Mouse (Mus musculus) ES-Bruce4 (cell line): ENCODE results near the gene Ccr2. TPM values are rescaled to one million over a fixed set of nuclear protein-coding genes. Genes with fewer than 3 reads are reported as not detected.

Source experiments
- H3K27ac ChIP-seq: 2 replicates; pipeline ENCODE4 v1.5.1; 2012; ENCODE audit warnings: low read length, inconsistent platforms; ENCODE audit not compliant: insufficient read depth
- H3K27me3 ChIP-seq: 2 replicates; pipeline ENCODE4 v1.6.1; 2012; ENCODE audit warnings: mild to moderate bottlenecking, low read length, inconsistent platforms; ENCODE audit not compliant: control insufficient read depth, poor library complexity, insufficient read depth, severe bottlenecking
- H3K36me3 ChIP-seq: 2 replicates; pipeline ENCODE4 v1.6.1; 2012; ENCODE audit warnings: inconsistent platforms, mild to moderate bottlenecking, low read length, moderate library complexity; ENCODE audit not compliant: control insufficient read depth, poor library complexity, insufficient read depth, severe bottlenecking
- H3K4me1 ChIP-seq: one replicate; pipeline ENCODE4 v1.8.1; 2011; ENCODE audit warnings: low read length; ENCODE audit not compliant: control insufficient read depth, insufficient read depth
- H3K4me3 ChIP-seq: 2 replicates; pipeline ENCODE4 v1.5.1; 2011; ENCODE audit warnings: low read depth, mild to moderate bottlenecking, low read length
- H3K9ac ChIP-seq: 2 replicates; pipeline ENCODE4 v1.6.1; 2012; ENCODE audit warnings: low read depth, mild to moderate bottlenecking, inconsistent platforms; ENCODE audit not compliant: poor library complexity, severe bottlenecking
- H3K9me3 ChIP-seq: replicated peaks from 2 replicates; pipeline ENCODE4 v1.6.1; 2012; ENCODE audit warnings: mild to moderate bottlenecking, low read length, inconsistent platforms; ENCODE audit not compliant: control insufficient read depth, poor library complexity, insufficient read depth, severe bottlenecking
- CTCF ChIP-seq: IDR thresholded peaks from one replicate; pipeline ENCODE4 v1.8.1; 2011; ENCODE audit warnings: low read depth, low read length
- EP300 ChIP-seq: IDR thresholded peaks from 2 replicates; pipeline ENCODE4 v1.6.1; 2011; ENCODE audit warnings: low read depth, low read length; ENCODE audit not compliant: insufficient read depth
- POLR2A ChIP-seq: IDR thresholded peaks from one replicate; pipeline ENCODE4 v1.8.1; 2011; ENCODE audit warnings: low read length; ENCODE audit not compliant: insufficient read depth
- polyA plus RNA-seq: library from polyadenylated mRNA; stranded (reverse); fragments of >200 nt; gene quantifications from 2 replicates; pipeline ENCODE4 v1.2.4, GENCODE M21; 2011; ENCODE audit warnings: low read depth; ENCODE audit not compliant: missing spikeins, insufficient read depth, insufficient read length

Ccr2 gene
- polyA plus RNA-seq, 1 experiment: not detected

DNA sequence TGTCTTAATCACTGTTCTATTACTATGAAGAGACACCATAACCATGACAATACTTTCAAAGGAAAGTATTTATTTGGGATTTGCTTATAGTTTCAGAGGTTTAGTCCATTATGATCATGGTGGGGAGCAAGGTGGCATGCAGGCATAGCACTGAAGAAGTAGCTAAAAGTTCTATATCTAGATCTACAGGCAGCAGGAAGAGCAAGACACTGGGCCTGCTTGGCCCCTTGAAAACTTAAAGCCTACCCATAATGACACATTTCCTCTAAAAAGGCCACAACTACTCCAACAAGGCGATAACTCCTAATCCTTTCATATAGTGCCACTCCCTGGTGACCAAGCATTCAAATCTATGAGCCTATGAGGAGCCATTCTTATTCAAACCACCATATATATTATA lies 10.2 kb downstream of the Ccr2 start:
- TF ChIP-seq POLR2A (no peak), CTCF (no peak), EP300 (no peak)
- Histone ChIP-seq H3K27ac (no peak overlapping the region), H3K9ac (no peak overlapping the region), H3K4me1 (no peaks in the 10 kb centered on the region), H3K36me3 (no peaks in the 10 kb centered on the region), H3K4me3 (no peak overlapping the region), H3K27me3 (no peaks in the 10 kb centered on the region), H3K9me3 (no peaks in the 10 kb centered on the region)

DNA sequence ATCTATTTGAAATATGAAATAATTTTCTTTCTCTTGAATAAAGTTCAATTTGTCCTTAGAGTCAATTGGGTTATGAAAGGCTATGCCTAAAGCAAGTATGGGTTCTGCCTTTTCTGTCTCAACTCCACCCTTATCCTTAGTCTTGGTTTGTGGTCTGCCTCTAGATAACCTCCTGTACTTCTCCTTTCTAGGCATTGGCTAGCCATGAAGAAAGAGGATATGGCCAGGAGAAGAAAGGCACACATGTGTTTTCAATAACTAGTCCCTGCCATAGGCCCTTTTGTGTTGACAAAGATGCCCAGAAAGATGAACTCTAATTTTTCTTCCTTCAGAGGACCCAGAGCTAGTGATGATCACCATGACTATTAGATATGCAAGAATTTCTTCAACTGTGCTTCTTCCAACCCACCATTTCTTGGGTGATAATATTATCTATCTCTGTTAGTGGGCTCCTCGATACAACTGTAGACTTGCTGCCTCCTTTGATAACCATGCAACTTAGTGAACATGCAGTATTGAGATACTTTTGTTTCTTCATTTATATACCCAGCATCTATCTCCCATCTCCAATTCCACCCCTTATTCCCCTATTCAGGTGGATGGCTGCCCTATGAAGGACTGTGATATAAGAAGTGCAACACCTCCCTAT lies 11.0 kb downstream of the Ccr2 start:
- Histone ChIP-seq H3K9me3 (no peaks in the 10 kb centered on the region), H3K4me3 (no peak overlapping the region), H3K4me1 (no peaks in the 10 kb centered on the region), H3K9ac (no peak overlapping the region), H3K27me3 (no peaks in the 10 kb centered on the region), H3K36me3 (no peaks in the 10 kb centered on the region), H3K27ac (no peak overlapping the region)
- TF ChIP-seq CTCF: no peak
- no peak for TF ChIP-seq POLR2A
- no peak for TF ChIP-seq EP300

GRCm38 (mm10) chr9:124113777-124114176 lies 12.0 kb downstream of the Ccr2 start:
- TF ChIP-seq CTCF (no peak), EP300 (no peak), POLR2A (no peak)

DNA sequence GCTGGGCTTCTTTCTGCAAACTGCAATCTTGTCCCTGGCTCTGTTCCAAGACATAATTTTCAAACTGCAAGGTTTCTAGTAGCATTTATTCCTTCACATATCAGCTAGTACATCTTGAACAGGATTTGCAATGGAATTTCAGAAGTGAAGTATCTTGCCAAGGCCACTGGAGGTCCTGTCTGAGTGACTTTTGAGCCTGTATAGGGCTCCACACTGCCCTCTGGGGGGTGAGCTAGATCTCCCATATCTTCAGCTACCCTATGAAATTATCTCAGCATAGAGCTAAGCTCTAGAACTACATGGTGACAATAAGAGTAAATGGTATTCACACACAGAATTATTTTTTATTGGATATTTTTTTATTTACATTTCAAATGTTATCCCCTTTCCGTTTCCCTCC lies 16.7 kb downstream of the Ccr2 start:
- Histone ChIP-seq H3K27ac (no peak overlapping the region), H3K9me3 (no peaks in the 10 kb centered on the region), H3K4me3 (no peak overlapping the region), H3K27me3 (no peaks in the 10 kb centered on the region), H3K9ac (no peak overlapping the region), H3K4me1 (no peaks in the 10 kb centered on the region), H3K36me3 (no peaks in the 10 kb centered on the region)
- TF ChIP-seq CTCF (peak; percentile 59), EP300 (no peak)

More at GRCm38 (mm10) chr9:124113777-124114176, 12.0 kb downstream of the Ccr2 start:
- no peak overlapping the region for H3K9ac ChIP-seq
- H3K9me3 ChIP-seq: no peaks in the 10 kb centered on the region
- no peaks in the 10 kb centered on the region for H3K36me3 ChIP-seq
- no peak overlapping the region for H3K27ac ChIP-seq
- no peak overlapping the region for H3K4me3 ChIP-seq
- H3K27me3 ChIP-seq: no peaks in the 10 kb centered on the region
- no peaks in the 10 kb centered on the region for H3K4me1 ChIP-seq

GRCm38 (mm10) chr9:124121387-124122184 lies 19.8 kb downstream of the Ccr2 start, which contains the start of gene Ccr5:
Ccr5 (plus strand) TSS chr9:124121543.
- Histone ChIP-seq H3K9me3 (no peaks in the 10 kb centered on the region), H3K36me3 (no peaks in the 10 kb centered on the region), H3K27ac (no peak within 1 kb of the TSS), H3K4me3 (no peak within 1 kb of the TSS), H3K4me1 (no peaks in the 10 kb centered on the region), H3K27me3 (no peaks in the 10 kb centered on the region), H3K9ac (no peak within 1 kb of the TSS)
- TF ChIP-seq CTCF (no peak), EP300 (no peak), POLR2A (no peak)

GRCm38 (mm10) chr9:124125576-124125975 lies 23.8 kb downstream of the Ccr2 start:
- no peak overlapping the region for H3K27ac ChIP-seq
- H3K36me3 ChIP-seq: no peaks in the 10 kb centered on the region

More at GRCm38 (mm10) chr9:124125576-124125975, 23.8 kb downstream of the Ccr2 start:
- Histone ChIP-seq H3K4me3 (no peak overlapping the region), H3K27me3 (no peaks in the 10 kb centered on the region), H3K9me3 (no peaks in the 10 kb centered on the region), H3K4me1 (no peaks in the 10 kb centered on the region), H3K9ac (no peak overlapping the region)
- no peak for TF ChIP-seq CTCF
- no peak for TF ChIP-seq POLR2A
- TF ChIP-seq EP300: no peak
